Mouse (Mus musculus) embryonic stem cell, embryonic (primary cell): Measurements from ENCODE around the gene Bik.

Experiments used
- CTCF ChIA-PET, 4 experiments: fragments of 300-600 bp in 2 of 4; fragments of 350-600 bp in 2 of 4; sonication (Branson Sonifier 250); formaldehyde crosslinking; loops; one replicate each; lab custom pipeline; 2022; ENCODE audit warnings: inconsistent platforms in 2 of 4; lab: Charles Lee
- POLR2A ChIA-PET, 4 experiments: fragments of 300-600 bp in 2 of 4; fragments of 350-600 bp in 2 of 4; sonication (Branson Sonifier 250); formaldehyde crosslinking; loops; one replicate each; lab custom pipeline; 2022; ENCODE audit warnings: antibody characterized with exemption in 4 of 4, inconsistent platforms in 1 of 4; lab: Charles Lee

Gene Bik

GRCm38 (mm10) chr15:83528892-83529291 lies 2.2 kb downstream of the Bik start:
- POLR2A ChIA-PET = interaction anchor here in 2 of 4 experiments (0.6 to 4.0 kb wide), 8 partner anchors 17 to 1328 kb away, joined by 3 to 10 read pairs (median 4); partner anchors contain the start of gene Poldip3 (in 1 of the 2)
- CTCF ChIA-PET = interaction anchor here in 1 of 4 experiments (0.6 kb wide), 1 partner anchor 13 kb away, joined by 7 read pairs; no protein-coding TSS in a partner anchor

GRCm38 (mm10) chr15:83529765-83530164 lies 3.1 kb downstream of the Bik start:
- CTCF ChIA-PET = interaction anchor here in 3 of 4 experiments (0.5 to 1.2 kb wide), 7 partner anchors 20 to 1330 kb away, joined by 3 to 13 read pairs (median 3); no protein-coding TSS in a partner anchor
- POLR2A ChIA-PET = interaction anchor here in 3 of 4 experiments (0.5 to 4.0 kb wide), 12 partner anchors 16 to 380 kb away, joined by 3 to 10 read pairs (median 3); partner anchors contain the start of gene A4galt (in 1 of the 3)

DNA sequence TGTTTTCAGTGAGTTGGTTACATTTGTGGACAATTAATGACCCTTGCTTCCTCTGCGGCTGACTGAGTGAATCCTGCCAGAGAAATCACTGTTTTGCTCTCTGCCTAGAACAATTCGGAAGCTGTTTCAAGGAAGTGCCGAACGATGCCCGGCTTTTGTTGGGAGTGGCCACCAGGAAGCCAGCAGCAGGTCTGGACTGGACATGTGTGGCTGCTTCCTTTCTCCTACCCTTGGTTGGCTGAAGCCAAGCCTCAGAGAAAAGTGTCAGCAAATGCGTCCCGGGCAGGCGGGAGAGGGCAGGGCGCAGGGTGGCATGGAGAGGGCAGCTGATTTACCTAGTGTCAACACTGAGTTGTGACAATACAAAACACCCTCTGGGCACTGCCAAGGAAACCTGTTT lies 3.6 kb downstream of the Bik start:
- POLR2A ChIA-PET = interaction anchor here in 3 of 4 experiments (0.6 to 4.0 kb wide), 7 partner anchors 16 to 380 kb away, joined by 3 to 10 read pairs (median 3); partner anchors contain the start of gene A4galt (in 1 of the 3)
- CTCF ChIA-PET = interaction anchor here in 3 of 4 experiments (0.5 to 1.2 kb wide), 7 partner anchors 21 to 1331 kb away, joined by 3 to 13 read pairs (median 3); no protein-coding TSS in a partner anchor

DNA sequence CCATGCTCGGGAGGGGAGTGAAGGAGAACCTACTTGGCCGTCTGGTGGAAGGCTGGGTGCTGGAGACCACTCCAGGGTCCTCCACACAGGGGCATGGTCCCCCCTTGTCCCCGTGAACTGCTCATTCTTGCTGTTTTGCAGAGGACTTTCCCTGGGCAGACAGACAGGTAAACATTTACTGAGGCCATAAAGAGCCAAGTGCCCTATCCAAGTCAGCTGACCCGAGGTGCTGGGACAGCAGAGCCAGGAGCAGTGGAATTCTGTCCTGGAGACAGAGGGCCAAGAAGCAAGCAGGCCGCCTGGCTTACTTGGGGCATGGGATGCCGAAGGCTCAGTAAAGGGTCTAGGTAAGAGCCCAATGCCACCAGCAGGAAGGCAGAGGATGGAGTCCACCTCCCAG lies 4.0 kb downstream of the Bik start:
- ChIA-PET POLR2A (interaction anchor here in 2 of 4 experiments (0.6 to 4.0 kb wide), 4 partner anchors 15 to 279 kb away, joined by 3 to 10 read pairs (median 3); partner anchors contain the start of gene A4galt (in 1 of the 2)), CTCF (interaction anchor here in 3 of 4 experiments (0.6 to 1.2 kb wide), 7 partner anchors 11 to 1640 kb away, joined by 3 to 13 read pairs (median 3); no protein-coding TSS in a partner anchor)

DNA sequence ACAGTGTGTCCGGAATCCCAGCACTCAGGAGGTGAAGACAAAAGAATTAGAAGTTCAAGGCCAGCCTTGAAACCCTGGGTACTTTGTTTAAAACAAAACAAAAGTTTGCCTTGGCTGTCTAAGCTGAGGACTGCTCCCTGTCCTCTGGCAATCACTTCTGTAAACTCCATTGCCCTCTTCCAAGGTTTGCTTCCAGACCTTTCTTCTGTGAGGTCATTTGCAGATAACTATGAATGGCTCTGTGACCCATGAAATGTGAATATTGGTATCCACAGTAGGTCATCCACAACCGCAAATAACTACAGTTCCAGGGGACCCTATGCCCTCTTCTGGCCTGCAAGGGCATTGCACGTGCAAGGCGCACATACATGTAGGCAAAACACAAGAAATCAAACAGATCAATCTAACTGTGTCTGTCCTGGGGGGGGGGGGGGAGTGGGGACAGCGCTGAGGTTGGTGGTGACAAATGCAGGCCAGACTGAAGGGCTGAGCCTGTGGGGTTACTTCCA lies 5.4 kb downstream of the Bik start:
- ChIA-PET CTCF (interaction anchor here in 2 of 4 experiments (0.6 to 1.2 kb wide), 3 partner anchors 75 to 1468 kb away, joined by 3 read pairs; no protein-coding TSS in a partner anchor), POLR2A (no interaction called here)

- ChIA-PET POLR2A (interaction anchor here in 2 of 4 experiments (1.2 to 3.5 kb wide), 4 partner anchors 12 to 383 kb away, joined by 3 to 21 read pairs (median 6); partner anchors contain the start of gene Poldip3 (in 1 of the 2)), CTCF (interaction anchor here in 1 of 4 experiments (1.5 kb wide), 1 partner anchor 32 kb away, joined by 3 read pairs; no protein-coding TSS in a partner anchor)
These were observed 5.9 kb downstream of the Bik start for GRCm38 (mm10) chr15:83532606-83533005.

DNA sequence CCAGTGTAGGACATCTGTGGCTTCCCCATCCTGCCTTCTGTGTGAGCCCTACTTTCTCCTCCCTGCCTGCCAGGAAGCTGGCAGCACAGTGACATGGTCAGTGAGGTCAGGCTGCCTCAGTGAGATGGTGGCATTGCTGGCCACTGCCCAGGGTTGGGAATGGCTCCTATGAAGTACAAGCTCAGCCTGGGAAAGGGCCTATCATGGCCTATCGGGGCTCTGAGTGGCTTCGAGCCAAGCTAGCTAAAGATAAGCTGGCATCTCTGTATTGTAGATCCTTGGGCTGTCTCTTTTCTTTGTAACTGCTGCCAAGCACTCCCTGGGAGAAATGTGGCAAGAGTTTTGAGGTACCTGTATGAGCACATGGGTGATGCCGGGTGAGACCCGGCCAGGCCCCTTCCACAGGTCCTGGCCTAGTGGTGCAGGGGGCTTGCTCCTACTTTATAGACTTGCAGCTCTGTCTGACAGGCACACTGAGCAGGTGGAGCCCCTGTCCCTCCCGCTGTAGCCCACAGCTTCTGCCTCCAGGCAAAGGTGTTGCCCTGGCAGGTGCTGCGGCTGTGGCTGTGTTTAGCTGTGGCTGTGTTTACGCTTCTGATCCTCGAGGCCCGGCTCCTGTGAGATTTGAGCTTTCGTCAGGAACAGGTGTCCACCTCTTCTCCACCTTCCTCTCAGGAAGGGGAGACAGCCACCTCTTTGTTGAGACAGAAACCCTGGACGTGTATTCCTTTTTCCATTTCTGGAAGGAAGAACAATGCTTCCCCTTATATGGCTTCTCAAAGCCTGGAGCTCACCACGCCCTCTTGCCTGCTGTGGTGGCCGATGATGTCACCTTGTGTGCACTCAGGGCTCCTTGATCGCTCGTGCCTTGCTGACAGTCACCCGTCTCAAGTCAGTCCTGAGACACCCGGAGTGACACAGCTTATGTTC lies 8.6 kb downstream of the Bik start:
- POLR2A ChIA-PET = interaction anchor here in 3 of 4 experiments (0.5 to 3.5 kb wide), 30 partner anchors 8 to 426 kb away, joined by 3 to 21 read pairs (median 4); partner anchors contain the start of genes Poldip3 (in 3 of the 3), Bik (in 2 of the 3), Scube1 (in 1 of the 3) and Ttll12 (in 1 of the 3)
- CTCF ChIA-PET = interaction anchor here (0.6 to 1.6 kb wide), 11 partner anchors 11 to 540 kb away, joined by 3 to 5 read pairs (median 3); no protein-coding TSS in a partner anchor

- CTCF ChIA-PET = interaction anchor here in 3 of 4 experiments (0.6 to 1.6 kb wide), 10 partner anchors 12 to 357 kb away, joined by 3 to 5 read pairs (median 3); no protein-coding TSS in a partner anchor
- POLR2A ChIA-PET = interaction anchor here in 3 of 4 experiments (0.5 to 3.5 kb wide), 23 partner anchors 8 to 427 kb away, joined by 3 to 21 read pairs (median 4); partner anchors contain the start of genes Bik (in 2 of the 3), Poldip3 (in 2 of the 3), Scube1 (in 1 of the 3) and Ttll12 (in 1 of the 3)
These were observed 9.2 kb downstream of the Bik start for GRCm38 (mm10) chr15:83535890-83536231.

- ChIA-PET POLR2A (interaction anchor here in 2 of 4 experiments (3.2 to 3.9 kb wide), 2 partner anchors 17 kb away, joined by 18 to 22 read pairs; no protein-coding TSS in a partner anchor), CTCF (interaction anchor here in 1 of 4 experiments (1.0 kb wide), 1 partner anchor 9 kb away, joined by 3 read pairs; no protein-coding TSS in a partner anchor)
These were observed 12.2 kb downstream of the Bik start for GRCm38 (mm10) chr15:83538855-83539254.

GRCm38 (mm10) chr15:83539905-83540304 lies 13.2 kb downstream of the Bik start:
- ChIA-PET POLR2A (interaction anchor here in 3 of 4 experiments (0.6 to 3.9 kb wide), 3 partner anchors 15 to 92 kb away, joined by 3 to 22 read pairs (median 18); no protein-coding TSS in a partner anchor), CTCF (interaction anchor here in 1 of 4 experiments (0.7 kb wide), 1 partner anchor 42 kb away, joined by 3 read pairs; no protein-coding TSS in a partner anchor)

- ChIA-PET POLR2A (interaction anchor here in 3 of 4 experiments (0.6 to 3.9 kb wide), 6 partner anchors 9 to 533 kb away, joined by 3 to 22 read pairs (median 4); no protein-coding TSS in a partner anchor), CTCF (interaction anchor here in 2 of 4 experiments (0.6 kb wide), 2 partner anchors 315 to 556 kb away, joined by 3 read pairs; no protein-coding TSS in a partner anchor)
These were observed 15.1 kb downstream of the Bik start for GRCm38 (mm10) chr15:83541647-83542287.

GRCm38 (mm10) chr15:83546029-83546428 lies 19.4 kb downstream of the Bik start:
- CTCF ChIA-PET = interaction anchor here in 2 of 4 experiments (0.7 to 1.1 kb wide), 3 partner anchors 33 to 214 kb away, joined by 3 read pairs; no protein-coding TSS in a partner anchor
- POLR2A ChIA-PET = interaction anchor here in 3 of 4 experiments (0.5 to 4.3 kb wide), 18 partner anchors 9 to 986 kb away, joined by 3 to 21 read pairs (median 3); no protein-coding TSS in a partner anchor

GRCm38 (mm10) chr15:83547144-83547543 lies 20.5 kb downstream of the Bik start:
- ChIA-PET POLR2A (interaction anchor here in 2 of 4 experiments (0.6 to 2.7 kb wide), 8 partner anchors 9 to 44 kb away, joined by 3 to 12 read pairs (median 4); no protein-coding TSS in a partner anchor), CTCF (interaction anchor here in 3 of 4 experiments (0.7 to 1.1 kb wide), 3 partner anchors 8 to 215 kb away, joined by 3 read pairs; no protein-coding TSS in a partner anchor)

GRCm38 (mm10) chr15:83550137-83550536 lies 23.5 kb downstream of the Bik start:
- ChIA-PET CTCF (interaction anchor here in 1 of 4 experiments (0.6 kb wide), 1 partner anchor 157 kb away, joined by 3 read pairs; no protein-coding TSS in a partner anchor), POLR2A (interaction anchor here in 1 of 4 experiments (0.5 to 1.3 kb wide), 2 partner anchors 15 to 24 kb away, joined by 3 to 4 read pairs; no protein-coding TSS in a partner anchor)

DNA sequence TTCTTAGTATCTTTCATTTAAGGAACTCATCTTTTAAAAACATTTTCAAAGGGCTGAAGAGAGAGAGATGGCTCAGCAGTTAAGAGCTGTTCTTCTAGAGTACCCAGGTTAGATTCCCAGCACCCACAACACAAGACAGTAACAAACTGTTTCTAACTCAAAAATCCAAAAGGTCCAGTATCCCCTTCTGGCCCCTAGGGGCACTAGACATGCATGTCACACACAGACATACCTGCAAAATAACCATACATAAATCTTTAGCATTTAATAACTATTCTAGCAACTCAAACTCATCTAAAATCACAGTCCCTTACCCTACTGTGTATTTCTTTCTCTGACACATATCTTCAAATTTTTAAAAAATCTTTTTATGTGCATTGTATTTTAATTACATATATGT lies 27.2 kb downstream of the Bik start:
- ChIA-PET POLR2A (interaction anchor here in 3 of 4 experiments (0.6 to 3.6 kb wide), 4 partner anchors 13 to 185 kb away, joined by 4 to 18 read pairs (median 7); no protein-coding TSS in a partner anchor), CTCF (interaction anchor here in 1 of 4 experiments (0.9 kb wide), 1 partner anchor 15 kb away, joined by 3 read pairs; no protein-coding TSS in a partner anchor)
